Mouse (Mus musculus) inflammation-experienced regulatory T-cells, adult 6 months (primary cell): ENCODE data around the gene Gja5. TPM values are rescaled to one million over a fixed set of nuclear protein-coding genes. Genes with fewer than 3 reads are reported as not detected.
"Not testable (repeated sequence)": the region's sequence is repeated elsewhere in the genome, so short reads cannot be mapped to it uniquely, and the experiment has no call there.

ENCODE experiments used
- ATAC-seq: one replicate; pipeline ENCODE4 v1.8.0; 2017
- polyA plus RNA-seq, 3 experiments: library from polyadenylated mRNA; unstranded; fragments of 100-300 nt; shearing (Covaris generic); gene quantifications; one replicate each; pipeline ENCODE4 v1.2.1; 2017

Gene Gja5
- polyA plus RNA-seq, 3 experiments from 2014 or later, result 0.20 TPM; not detected in 2

GRCm38 (mm10) chr3:97044188-97044587 lies 139.7 kb downstream of the Gja5 start:
- ATAC-seq, result no peak

GRCm38 (mm10) chr3:97047757-97048156 lies 143.3 kb downstream of the Gja5 start:
- ATAC-seq, result no peak

- ATAC-seq, result no peak
Observed at GRCm38 (mm10) chr3:97048360-97048759, 143.9 kb downstream of the Gja5 start.

DNA sequence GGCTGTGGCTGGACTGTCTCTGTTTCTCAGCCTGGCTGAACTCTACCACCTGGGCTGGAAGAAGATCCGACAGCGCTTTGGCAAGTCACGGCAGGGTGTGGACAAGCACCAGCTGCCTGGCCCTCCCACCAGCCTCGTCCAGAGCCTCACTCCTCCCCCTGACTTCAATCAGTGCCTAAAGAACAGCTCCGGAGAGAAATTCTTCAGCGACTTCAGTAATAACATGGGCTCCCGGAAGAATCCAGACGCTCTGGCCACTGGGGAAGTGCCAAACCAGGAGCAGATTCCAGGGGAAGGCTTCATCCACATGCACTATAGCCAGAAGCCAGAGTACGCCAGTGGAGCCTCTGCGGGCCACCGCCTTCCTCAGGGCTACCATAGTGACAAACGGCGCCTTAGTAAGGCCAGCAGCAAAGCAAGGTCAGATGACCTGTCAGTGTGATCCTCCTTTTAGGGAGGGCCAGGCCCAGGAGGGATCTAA lies 146.8 kb downstream of the Gja5 start:
- ATAC-seq, result no peak

DNA sequence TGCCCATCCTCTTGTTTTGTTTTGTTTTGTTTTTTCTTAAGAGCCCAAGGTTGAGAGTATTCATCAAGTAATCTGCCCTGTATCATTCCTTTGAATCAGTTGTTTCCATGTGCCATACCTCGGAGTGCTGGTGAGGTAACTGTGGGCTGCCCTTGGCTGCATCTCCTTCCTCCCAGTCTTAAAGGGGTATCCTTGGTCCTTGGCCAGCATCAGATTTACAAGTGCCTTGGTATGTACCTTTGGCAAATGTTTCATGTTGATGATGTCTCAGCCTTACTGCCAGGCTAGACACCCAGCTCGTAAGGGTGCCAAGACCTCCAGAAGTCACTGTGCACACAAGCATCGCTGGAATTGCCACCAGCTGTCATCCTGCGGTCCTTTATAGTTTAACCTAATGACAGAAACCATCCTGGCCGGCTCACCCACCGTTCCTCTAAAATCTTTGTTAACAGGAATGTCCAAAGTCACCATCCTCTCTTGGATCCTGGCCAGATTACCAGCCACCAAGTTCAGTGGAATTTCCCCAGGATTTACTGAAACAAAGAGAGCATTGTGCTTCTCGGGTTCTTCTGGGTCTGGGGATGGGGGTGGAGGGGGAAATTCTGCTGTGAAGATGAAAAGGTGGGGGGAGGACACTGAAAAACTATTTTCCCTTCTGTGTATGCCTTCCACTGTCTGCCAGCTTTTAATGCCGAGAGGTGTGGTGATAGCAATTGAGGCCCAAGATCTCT lies 147.7 kb downstream of the Gja5 start:
- no peak for ATAC-seq

GRCm38 (mm10) chr3:97058704-97059103 lies 154.2 kb downstream of the Gja5 start:
- no peak for ATAC-seq

- no peak for ATAC-seq
Observed at GRCm38 (mm10) chr3:97060119-97060518, 155.6 kb downstream of the Gja5 start.

DNA sequence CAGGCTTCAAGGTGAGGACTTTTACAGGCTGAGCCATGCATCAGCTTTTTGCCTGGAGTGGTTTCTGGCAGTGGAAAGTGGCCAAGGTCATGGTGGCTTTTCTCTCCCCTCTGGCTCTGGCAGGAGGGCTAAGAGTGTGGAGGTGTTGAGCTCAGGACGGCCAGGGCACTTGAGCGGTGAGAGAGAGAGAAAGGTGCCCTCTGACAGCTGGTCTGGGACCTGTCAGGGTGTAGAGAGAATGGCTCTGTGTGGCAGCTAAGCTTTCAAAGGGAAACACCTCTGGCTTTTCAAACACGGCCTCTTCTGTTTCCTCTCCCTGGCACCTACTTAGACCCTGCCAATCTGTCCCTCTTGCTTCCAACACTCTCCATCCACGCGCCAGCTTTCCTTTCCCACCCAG lies 158.3 kb downstream of the Gja5 start:
- ATAC-seq, result no peak

GRCm38 (mm10) chr3:97064046-97064445 lies 159.6 kb downstream of the Gja5 start:
- no peak for ATAC-seq

DNA sequence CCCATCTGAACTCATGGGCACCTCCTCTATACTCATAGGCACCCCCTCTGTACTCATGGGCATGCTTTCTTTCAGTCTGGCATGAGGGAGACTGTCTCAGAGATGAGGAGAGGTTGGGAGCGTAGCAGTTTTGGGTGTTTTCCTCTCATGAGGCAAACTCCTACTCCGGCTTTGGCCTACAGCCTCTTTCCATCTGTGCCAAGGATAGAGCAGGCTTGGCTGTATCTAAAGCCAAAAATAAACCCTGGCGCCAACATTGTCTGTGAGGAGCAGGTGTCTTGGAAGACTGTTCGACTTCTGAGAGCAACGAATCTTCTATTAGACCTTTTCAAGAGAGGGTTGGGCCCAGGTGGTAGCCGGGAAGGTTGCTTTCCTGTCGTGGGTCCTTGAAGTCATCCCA lies 165.1 kb downstream of the Gja5 start:
- ATAC-seq, result not testable (repeated sequence)

GRCm38 (mm10) chr3:97071916-97072315 lies 167.4 kb downstream of the Gja5 start:
- ATAC-seq, result not testable (repeated sequence)

- not testable (repeated sequence) for ATAC-seq
Observed at GRCm38 (mm10) chr3:97072361-97072760, 167.9 kb downstream of the Gja5 start.

DNA sequence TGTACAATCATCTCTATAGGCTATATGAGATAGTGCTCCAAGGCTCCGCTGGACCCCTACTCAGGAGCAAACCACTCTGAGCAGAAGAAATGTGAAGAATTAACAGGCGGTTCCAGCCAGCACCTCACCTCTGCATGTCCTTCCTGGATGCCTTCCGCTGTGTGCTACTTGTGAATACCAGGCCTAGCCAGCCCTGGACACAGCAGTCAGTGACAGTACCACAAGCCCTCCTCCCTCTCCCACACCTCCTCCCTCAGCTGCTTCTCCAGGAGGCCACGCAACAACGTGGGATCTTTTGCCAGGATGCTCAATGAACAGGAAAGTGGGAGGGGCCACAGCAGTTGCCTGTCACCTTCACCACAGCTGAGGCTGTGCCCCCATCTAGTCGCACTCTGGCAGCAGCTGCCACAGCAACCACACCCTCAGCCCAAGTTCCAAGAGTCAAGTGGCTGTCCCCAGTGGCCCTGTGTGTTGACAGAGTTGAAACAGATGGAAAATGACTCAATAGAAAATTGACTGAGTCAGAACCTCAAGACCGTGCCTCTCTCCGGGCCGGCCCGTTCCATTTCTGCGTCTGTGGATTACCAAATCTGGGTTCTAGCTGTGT lies 171.4 kb downstream of the Gja5 start:
- ATAC-seq, result peak; percentile 28

DNA sequence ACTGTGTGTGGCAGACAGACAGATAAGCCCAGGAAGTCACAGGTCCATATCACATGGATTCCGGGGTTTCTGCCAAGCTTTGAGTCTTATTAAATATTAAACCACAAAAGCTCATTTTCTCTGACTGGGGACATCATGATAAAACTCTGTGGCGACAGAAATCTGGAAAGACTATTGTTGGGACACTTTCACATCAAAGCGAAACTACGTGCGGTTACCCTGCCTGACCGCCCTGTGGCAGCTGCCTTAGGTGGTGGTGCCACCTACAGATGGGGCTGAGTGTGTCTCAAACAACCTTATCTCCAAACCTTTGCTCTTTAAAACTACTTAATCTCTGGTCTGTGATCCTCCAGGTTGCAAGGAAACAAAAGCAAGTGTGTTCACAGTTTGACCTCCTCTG lies 171.9 kb downstream of the Gja5 start:
- peak; percentile 63 for ATAC-seq

GRCm38 (mm10) chr3:97078436-97078835 lies 173.9 kb downstream of the Gja5 start:
- ATAC-seq, result no peak

DNA sequence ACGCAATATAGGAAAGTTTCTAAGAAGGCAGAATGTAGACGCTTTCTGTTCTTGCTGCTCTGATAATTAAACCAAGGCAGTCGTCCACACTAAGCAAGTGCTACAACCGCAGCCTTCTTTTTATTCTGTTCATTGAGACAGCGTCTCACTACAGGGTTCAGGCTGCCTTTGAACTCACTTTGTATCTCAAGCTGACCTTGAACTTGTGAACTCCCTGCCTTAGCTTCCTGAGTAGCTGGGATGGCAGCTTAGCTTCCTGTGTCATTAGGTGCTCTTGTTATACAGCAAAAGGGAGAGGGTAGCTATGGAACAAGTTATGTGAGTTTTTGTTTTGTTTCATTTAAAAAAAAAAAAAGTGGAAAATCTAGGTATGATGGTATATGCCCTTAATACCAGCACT lies 177.7 kb downstream of the Gja5 start:
- no peak for ATAC-seq

- ATAC-seq, result no peak
Observed at GRCm38 (mm10) chr3:97087326-97087725, 182.8 kb downstream of the Gja5 start.

GRCm38 (mm10) chr3:97088291-97088690 lies 183.8 kb downstream of the Gja5 start:
- ATAC-seq, result not testable (repeated sequence)

DNA sequence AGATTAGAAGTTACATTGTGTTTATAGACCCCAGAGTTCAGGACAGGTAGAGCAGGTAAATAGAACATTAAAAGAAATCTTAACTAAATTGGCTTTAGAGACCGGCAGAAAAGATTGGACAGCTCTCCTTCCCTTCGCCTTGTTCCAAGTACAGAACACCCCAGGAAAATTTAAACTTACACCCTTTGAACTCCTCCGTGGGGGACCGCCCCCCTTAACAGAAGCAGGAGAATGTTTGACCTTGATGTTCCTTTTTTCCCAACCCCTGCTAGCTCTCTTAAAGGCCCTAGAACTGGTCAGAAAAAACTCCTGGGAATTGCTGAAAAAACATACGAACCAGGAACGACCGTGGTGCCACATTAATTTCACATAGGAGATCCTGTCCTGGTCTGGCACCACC lies 187.5 kb downstream of the Gja5 start:
- not testable (repeated sequence) for ATAC-seq

DNA sequence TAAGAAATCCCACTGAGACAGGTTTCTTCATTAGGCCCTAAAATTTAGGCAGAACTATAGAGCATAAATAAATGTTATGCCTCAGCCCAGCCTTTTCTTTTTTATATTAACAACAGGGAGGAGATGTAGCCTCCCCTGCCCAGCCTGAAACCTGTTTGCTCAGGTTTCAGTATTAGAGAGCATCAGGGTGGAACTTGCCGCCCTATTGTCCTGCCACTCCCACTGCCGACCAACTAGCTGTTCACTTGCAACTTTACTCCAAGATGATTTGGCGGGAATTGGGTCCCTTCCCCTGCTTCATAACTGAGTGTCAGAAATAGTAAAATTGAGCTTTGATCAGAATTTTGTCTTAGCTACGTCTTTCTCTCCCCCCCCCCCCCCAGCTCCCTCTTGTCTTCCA lies 192.2 kb downstream of the Gja5 start:
- ATAC-seq, result not testable (repeated sequence)

GRCm38 (mm10) chr3:97100784-97101641 lies 196.5 kb downstream of the Gja5 start:
- no peak for ATAC-seq

- not testable (repeated sequence) for ATAC-seq
Observed at GRCm38 (mm10) chr3:97103946-97104345, 199.5 kb downstream of the Gja5 start.
